Mouse (Mus musculus): Measurements from ENCODE around the gene Gapvd1. TPM values are rescaled to one million over a fixed set of nuclear protein-coding genes. Genes with fewer than 3 reads are reported as not detected.

Gene Gapvd1
- polyA plus RNA-seq, 1 experiment from 2014 or later = 80.1 TPM

GRCm38 (mm10) chr2:34741390-34742159 is 13.5 kb downstream of the Gapvd1 start:
- 90% methylated on average over 12 of the region's 12 CpGs for WGBS
- ATAC-seq (replicated peaks; ENCODE audit: low FRiP score, low TSS enrichment, low read depth) = no peak
- Histone ChIP-seq H3K27ac (ENCODE audit: low read depth) (no peak overlapping the region), H3K4me2 (ENCODE audit: low read length) (no peak overlapping the region), H3K27me3 (replicated peaks; ENCODE audit: control insufficient read depth, insufficient read depth, low read length) (no peaks in the 10 kb centered on the region), H3K9me3 (ENCODE audit: control insufficient read depth, low read length) (no peaks in the 10 kb centered on the region), H3K36me3 (ENCODE audit: control insufficient read depth, insufficient read depth, low read length) (0 out of 2 replicates have a peak, but pooled peaks cover 4% of the 10 kb centered on the region), H3K4me3 (ENCODE audit: low read depth, low read length) (no peak overlapping the region), H3K4me1 (replicated peaks; ENCODE audit: control insufficient read depth, insufficient read depth, low read length) (no peaks in the 10 kb centered on the region), H3K9ac (ENCODE audit: low read length) (no peak overlapping the region)
- DNase-seq (ENCODE audit: low spot score) = no peak

GRCm38 (mm10) chr2:34739684-34740391 is 15.2 kb downstream of the Gapvd1 start:
- ATAC-seq (replicated peaks; ENCODE audit: low FRiP score, low TSS enrichment, low read depth) (no peak), DNase-seq (ENCODE audit: low spot score) (no peak)
- no peaks in the 10 kb centered on the region for H3K9me3 ChIP-seq (ENCODE audit: control insufficient read depth, low read length)
- no peak overlapping the region for H3K4me2 ChIP-seq (ENCODE audit: low read length)
- no peak overlapping the region for H3K27ac ChIP-seq (ENCODE audit: low read depth)
- WGBS = 79% methylated on average over 1 of the region's 1 CpGs
- H3K4me1 ChIP-seq (replicated peaks; ENCODE audit: control insufficient read depth, insufficient read depth, low read length) = no peaks in the 10 kb centered on the region
- H3K4me3 ChIP-seq (ENCODE audit: low read depth, low read length) = no peak overlapping the region
- H3K36me3 ChIP-seq (ENCODE audit: control insufficient read depth, insufficient read depth, low read length) = 0 out of 2 replicates have a peak, but pooled peaks cover 4% of the 10 kb centered on the region
- no peak overlapping the region for H3K9ac ChIP-seq (ENCODE audit: low read length)
- no peaks in the 10 kb centered on the region for H3K27me3 ChIP-seq (replicated peaks; ENCODE audit: control insufficient read depth, insufficient read depth, low read length)

GRCm38 (mm10) chr2:34737911-34738310 is 17.1 kb downstream of the Gapvd1 start:
- DNase-seq (ENCODE audit: low spot score) = no peak
- 49% methylated on average over 1 of the region's 1 CpGs for WGBS
- Histone ChIP-seq H3K27ac (ENCODE audit: low read depth) (no peak overlapping the region), H3K36me3 (ENCODE audit: control insufficient read depth, insufficient read depth, low read length) (0 out of 2 replicates have a peak, but pooled peaks cover 4% of the 10 kb centered on the region), H3K9me3 (ENCODE audit: control insufficient read depth, low read length) (no peaks in the 10 kb centered on the region), H3K9ac (ENCODE audit: low read length) (no peak overlapping the region), H3K27me3 (replicated peaks; ENCODE audit: control insufficient read depth, insufficient read depth, low read length) (no peaks in the 10 kb centered on the region), H3K4me1 (replicated peaks; ENCODE audit: control insufficient read depth, insufficient read depth, low read length) (no peaks in the 10 kb centered on the region), H3K4me3 (ENCODE audit: low read depth, low read length) (no peak overlapping the region), H3K4me2 (ENCODE audit: low read length) (no peak overlapping the region)
- ATAC-seq (replicated peaks; ENCODE audit: low FRiP score, low TSS enrichment, low read depth) = no peak

- 88% methylated on average over 1 of the region's 1 CpGs for WGBS
- no peak for ATAC-seq (replicated peaks; ENCODE audit: low FRiP score, low TSS enrichment, low read depth)
- H3K9ac ChIP-seq (ENCODE audit: low read length) = no peak overlapping the region
These were observed 18.4 kb downstream of the Gapvd1 start for GRCm38 (mm10) chr2:34736626-34737025.

GRCm38 (mm10) chr2:34727045-34727728 is 27.8 kb downstream of the Gapvd1 start:
- H3K9me3 ChIP-seq (ENCODE audit: control insufficient read depth, low read length) = no peaks in the 10 kb centered on the region
- WGBS = 94% methylated on average over 8 of the region's 8 CpGs
- H3K27ac ChIP-seq (ENCODE audit: low read depth) = no peak overlapping the region
- H3K9ac ChIP-seq (ENCODE audit: low read length) = no peak overlapping the region
- no peaks in the 10 kb centered on the region for H3K4me1 ChIP-seq (replicated peaks; ENCODE audit: control insufficient read depth, insufficient read depth, low read length)
- ATAC-seq (replicated peaks; ENCODE audit: low FRiP score, low TSS enrichment, low read depth) = no peak
- no peak overlapping the region for H3K4me2 ChIP-seq (ENCODE audit: low read length)
- no peaks in the 10 kb centered on the region for H3K27me3 ChIP-seq (replicated peaks; ENCODE audit: control insufficient read depth, insufficient read depth, low read length)
- peaks cover 74% of the 10 kb centered on the region for H3K36me3 ChIP-seq (ENCODE audit: control insufficient read depth, insufficient read depth, low read length)
- DNase-seq (ENCODE audit: low spot score) = no peak
- H3K4me3 ChIP-seq (ENCODE audit: low read depth, low read length) = no peak overlapping the region

More at GRCm38 (mm10) chr2:34736626-34737025, 18.4 kb downstream of the Gapvd1 start:
- Histone ChIP-seq H3K4me3 (ENCODE audit: low read depth, low read length) (no peak overlapping the region), H3K4me2 (ENCODE audit: low read length) (no peak overlapping the region), H3K27me3 (replicated peaks; ENCODE audit: control insufficient read depth, insufficient read depth, low read length) (no peaks in the 10 kb centered on the region), H3K36me3 (ENCODE audit: control insufficient read depth, insufficient read depth, low read length) (0 out of 2 replicates have a peak, but pooled peaks cover 4% of the 10 kb centered on the region), H3K9me3 (ENCODE audit: control insufficient read depth, low read length) (no peaks in the 10 kb centered on the region), H3K4me1 (replicated peaks; ENCODE audit: control insufficient read depth, insufficient read depth, low read length) (no peaks in the 10 kb centered on the region), H3K27ac (ENCODE audit: low read depth) (no peak overlapping the region)
- DNase-seq (ENCODE audit: low spot score) = no peak

- H3K9me3 ChIP-seq (ENCODE audit: control insufficient read depth, low read length) = no peaks in the 10 kb centered on the region
- WGBS = 93% methylated on average over 5 of the region's 5 CpGs
- H3K9ac ChIP-seq (ENCODE audit: low read length) = no peak overlapping the region
- H3K4me3 ChIP-seq (ENCODE audit: low read depth, low read length) = no peak overlapping the region
- H3K36me3 ChIP-seq (ENCODE audit: control insufficient read depth, insufficient read depth, low read length) = peaks cover 86% of the 10 kb centered on the region
- H3K4me1 ChIP-seq (replicated peaks; ENCODE audit: control insufficient read depth, insufficient read depth, low read length) = no peaks in the 10 kb centered on the region
- no peak for ATAC-seq (replicated peaks; ENCODE audit: low FRiP score, low TSS enrichment, low read depth)
- no peaks in the 10 kb centered on the region for H3K27me3 ChIP-seq (replicated peaks; ENCODE audit: control insufficient read depth, insufficient read depth, low read length)
- no peak overlapping the region for H3K4me2 ChIP-seq (ENCODE audit: low read length)
- DNase-seq (ENCODE audit: low spot score) = no peak
- H3K27ac ChIP-seq (ENCODE audit: low read depth) = no peak overlapping the region
These were observed 29.8 kb downstream of the Gapvd1 start for GRCm38 (mm10) chr2:34725269-34725668.

GRCm38 (mm10) chr2:34718196-34718595 is 36.8 kb downstream of the Gapvd1 start:
- DNase-seq (ENCODE audit: low spot score) (no peak), ATAC-seq (replicated peaks; ENCODE audit: low FRiP score, low TSS enrichment, low read depth) (no peak)
- Histone ChIP-seq H3K27me3 (replicated peaks; ENCODE audit: control insufficient read depth, insufficient read depth, low read length) (no peaks in the 10 kb centered on the region), H3K4me2 (ENCODE audit: low read length) (no peak overlapping the region), H3K4me3 (ENCODE audit: low read depth, low read length) (no peak overlapping the region), H3K36me3 (ENCODE audit: control insufficient read depth, insufficient read depth, low read length) (peaks cover 65% of the 10 kb centered on the region), H3K9ac (ENCODE audit: low read length) (no peak overlapping the region), H3K9me3 (ENCODE audit: control insufficient read depth, low read length) (no peaks in the 10 kb centered on the region), H3K27ac (ENCODE audit: low read depth) (no peak overlapping the region), H3K4me1 (replicated peaks; ENCODE audit: control insufficient read depth, insufficient read depth, low read length) (no peaks in the 10 kb centered on the region)
- 84% methylated on average over 2 of the region's 2 CpGs for WGBS

GRCm38 (mm10) chr2:34711904-34712303 is 43.1 kb downstream of the Gapvd1 start:
- no peak overlapping the region for H3K9ac ChIP-seq (ENCODE audit: low read length)
- no peaks in the 10 kb centered on the region for H3K4me1 ChIP-seq (replicated peaks; ENCODE audit: control insufficient read depth, insufficient read depth, low read length)
- WGBS = 95% methylated on average over 6 of the region's 6 CpGs
- no peak overlapping the region for H3K27ac ChIP-seq (ENCODE audit: low read depth)
- DNase-seq (ENCODE audit: low spot score) (no peak), ATAC-seq (replicated peaks; ENCODE audit: low FRiP score, low TSS enrichment, low read depth) (no peak)
- H3K4me3 ChIP-seq (ENCODE audit: low read depth, low read length) = no peak overlapping the region
- H3K27me3 ChIP-seq (replicated peaks; ENCODE audit: control insufficient read depth, insufficient read depth, low read length) = no peaks in the 10 kb centered on the region
- no peak overlapping the region for H3K4me2 ChIP-seq (ENCODE audit: low read length)
- H3K36me3 ChIP-seq (ENCODE audit: control insufficient read depth, insufficient read depth, low read length) = peaks cover 94% of the 10 kb centered on the region
- no peaks in the 10 kb centered on the region for H3K9me3 ChIP-seq (ENCODE audit: control insufficient read depth, low read length)

All from intestine, embryonic 14.5 days (tissue).